Mouse (Mus musculus) small intestine, adult 10 weeks (tissue): ENCODE data around the gene Igsf21. TPM values are rescaled to one million over a fixed set of nuclear protein-coding genes. Genes with fewer than 3 reads are reported as not detected.

Experiments used
- polyA plus RNA-seq: library from polyadenylated mRNA; stranded (reverse); fragments of 350-450 nt; fragmentation: Illumina TruSeq; extraction: RNeasy Lipid Tissue Mini Kit (QIAGEN cat#74804); gene quantifications from one replicate; pipeline ENCODE4 v1.2.3, GENCODE M21; 2014; ENCODE audit warnings: low replicate concordance

Gene Igsf21
- not detected for polyA plus RNA-seq

DNA sequence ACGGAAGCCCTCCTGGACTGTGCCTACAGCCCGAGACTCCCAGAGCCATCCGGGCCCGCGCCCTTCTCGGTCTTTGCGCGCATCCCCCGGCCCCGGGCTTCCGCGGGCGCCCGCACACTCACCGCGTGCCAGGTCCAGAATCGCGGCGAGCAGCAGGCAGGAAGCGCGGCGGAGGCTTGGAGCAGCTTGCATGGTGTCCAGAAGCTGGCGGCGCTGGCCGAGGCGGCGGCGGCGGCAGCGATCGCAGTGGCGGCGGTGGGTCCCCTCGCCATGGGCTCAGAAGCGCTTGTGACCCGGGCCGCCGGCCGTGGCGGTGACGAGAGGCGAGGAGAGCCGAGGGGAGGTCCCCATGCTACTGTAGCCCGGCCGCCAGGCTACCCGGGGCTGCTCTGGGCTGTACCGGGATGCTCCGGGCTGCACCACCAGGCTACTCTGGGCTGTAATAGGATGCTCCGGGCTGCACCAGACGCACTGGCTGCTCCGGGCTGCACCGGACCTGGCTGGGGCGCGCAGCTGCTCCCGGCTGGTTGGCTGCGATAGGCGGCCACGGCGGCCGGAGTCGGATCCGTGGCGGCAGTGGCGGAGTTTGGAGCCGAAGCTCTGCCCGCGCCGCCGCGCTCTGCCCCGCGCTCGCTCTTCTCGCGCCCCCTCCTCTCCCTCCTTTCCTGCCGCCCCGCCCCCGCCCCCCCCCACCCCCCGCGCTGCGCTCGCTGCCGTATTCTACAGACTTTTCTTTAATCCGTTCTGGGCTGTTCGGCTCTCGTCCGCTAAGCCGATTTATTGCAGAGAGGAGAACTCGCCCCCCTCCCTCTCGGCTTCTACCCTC is at the start of gene Igsf21:
Gene Igsf21 (minus strand): TSS at position 605 of the 826 bp plus-strand sequence.

